Mouse (Mus musculus) testis, adult 2 months (tissue): ENCODE data around the gene Gse1. TPM values are rescaled to one million over a fixed set of nuclear protein-coding genes. Genes with fewer than 3 reads are reported as not detected.

Source experiments
- H3K27ac ChIP-seq: fragments of 200-500 bp; 2 replicates; pipeline ENCODE4 v1.5.1; 2012; ENCODE audit warnings: low read depth, low read length; ENCODE audit not compliant: control insufficient read depth, insufficient read depth
- H3K27me3 ChIP-seq: fragments of 200-500 bp; 2 replicates; pipeline ENCODE4 v1.6.1; 2012; ENCODE audit warnings: mild to moderate bottlenecking, low read length, moderate library complexity; ENCODE audit not compliant: control insufficient read depth, insufficient read depth
- H3K36me3 ChIP-seq: fragments of 200-500 bp; 2 replicates; pipeline ENCODE4 v1.6.1; 2012; ENCODE audit warnings: mild to moderate bottlenecking, low read length; ENCODE audit not compliant: control insufficient read depth, insufficient read depth
- H3K4me1 ChIP-seq: fragments of 200-500 bp; 2 replicates; pipeline ENCODE4 v1.6.1; 2012; ENCODE audit warnings: low read length; ENCODE audit not compliant: control insufficient read depth, insufficient read depth
- H3K4me3 ChIP-seq: fragments of 200-500 bp; 2 replicates; pipeline ENCODE4 v1.5.1; 2012; ENCODE audit warnings: low read depth, mild to moderate bottlenecking, low read length, moderate library complexity, mixed read lengths; ENCODE audit not compliant: control insufficient read depth
- CTCF ChIP-seq: fragments of 200-500 bp; IDR thresholded peaks from 2 replicates; pipeline ENCODE4 v1.5.1; 2012; ENCODE audit warnings: low read depth, mild to moderate bottlenecking, inconsistent platforms, low read length, moderate library complexity; ENCODE audit not compliant: control insufficient read depth, insufficient read depth, insufficient replicate concordance
- POLR2A ChIP-seq: fragments of 200-500 bp; IDR thresholded peaks from 2 replicates; pipeline ENCODE4 v1.6.1; 2012; ENCODE audit warnings: low read depth, mild to moderate bottlenecking, inconsistent platforms, low read length, moderate library complexity; ENCODE audit not compliant: control insufficient read depth
- polyA plus RNA-seq: library from polyadenylated mRNA; depleted of rRNA; stranded (reverse); fragments of >200 nt; gene quantifications from 2 replicates; pipeline ENCODE4 v1.2.3, GENCODE M21; 2012; rRNA removed

Gene Gse1
- 4.0 and 4.3 TPM in 2 replicates for polyA plus RNA-seq

- no peaks in the 10 kb centered on the region for H3K36me3 ChIP-seq
- H3K27me3 ChIP-seq, result no peaks in the 10 kb centered on the region
- H3K4me1 ChIP-seq, result peaks cover 12% of the 10 kb centered on the region
- no peak within 1 kb of the TSS for H3K27ac ChIP-seq
- peak within 1 kb of the TSS; percentile 71 for H3K4me3 ChIP-seq
- no peak for TF ChIP-seq CTCF
These were observed at the start of gene Gse1 for GRCm38 (mm10) chr8:120227891-120228591. Gse1 (plus strand) TSS chr8:120228456.

GRCm38 (mm10) chr8:120179027-120179431 is 49.2 kb upstream of the Gse1 start:
- H3K27ac ChIP-seq, result no peak overlapping the region
- H3K4me1 ChIP-seq, result peaks cover 18% of the 10 kb centered on the region
- H3K27me3 ChIP-seq, result no peaks in the 10 kb centered on the region
- no peaks in the 10 kb centered on the region for H3K36me3 ChIP-seq
- H3K4me3 ChIP-seq, result no peak overlapping the region
- TF ChIP-seq POLR2A, result no peak
- peak; percentile 95 for TF ChIP-seq CTCF

- H3K36me3 ChIP-seq, result no peaks in the 10 kb centered on the region
- peaks cover 20% of the 10 kb centered on the region for H3K4me1 ChIP-seq
- TF ChIP-seq POLR2A (no peak), CTCF (no peak)
- no peak overlapping the region for H3K27ac ChIP-seq
- H3K4me3 ChIP-seq, result no peak overlapping the region
- no peaks in the 10 kb centered on the region for H3K27me3 ChIP-seq
These were observed 47.7 kb upstream of the Gse1 start for GRCm38 (mm10) chr8:120180445-120180970.

- peaks cover 21% of the 10 kb centered on the region for H3K4me1 ChIP-seq
- H3K4me3 ChIP-seq, result no peak overlapping the region
- H3K27me3 ChIP-seq, result no peaks in the 10 kb centered on the region
- H3K27ac ChIP-seq, result no peak overlapping the region
- TF ChIP-seq CTCF (no peak), POLR2A (no peak)
- no peaks in the 10 kb centered on the region for H3K36me3 ChIP-seq
These were observed 47.0 kb upstream of the Gse1 start for GRCm38 (mm10) chr8:120181274-120181673.

- H3K4me3 ChIP-seq, result no peak overlapping the region
- H3K27me3 ChIP-seq, result no peaks in the 10 kb centered on the region
- H3K4me1 ChIP-seq, result peaks cover 21% of the 10 kb centered on the region
- TF ChIP-seq CTCF (no peak), POLR2A (no peak)
- no peaks in the 10 kb centered on the region for H3K36me3 ChIP-seq
- H3K27ac ChIP-seq, result no peak overlapping the region
These were observed 46.3 kb upstream of the Gse1 start for GRCm38 (mm10) chr8:120181861-120182414.

- peaks cover 7% of the 10 kb centered on the region for H3K4me1 ChIP-seq
These were observed 43.9 kb upstream of the Gse1 start for GRCm38 (mm10) chr8:120184366-120184765.

GRCm38 (mm10) chr8:120184850-120185792 is 43.1 kb upstream of the Gse1 start:
- no peaks in the 10 kb centered on the region for H3K36me3 ChIP-seq
- no peaks in the 10 kb centered on the region for H3K27me3 ChIP-seq
- TF ChIP-seq POLR2A (no peak), CTCF (no peak)
- H3K27ac ChIP-seq, result no peak overlapping the region
- peaks cover 7% of the 10 kb centered on the region for H3K4me1 ChIP-seq
- H3K4me3 ChIP-seq, result no peak overlapping the region

More at GRCm38 (mm10) chr8:120184366-120184765, 43.9 kb upstream of the Gse1 start:
- no peaks in the 10 kb centered on the region for H3K27me3 ChIP-seq
- no peak overlapping the region for H3K27ac ChIP-seq
- no peaks in the 10 kb centered on the region for H3K36me3 ChIP-seq
- H3K4me3 ChIP-seq, result no peak overlapping the region
- no peak for TF ChIP-seq POLR2A
- no peak for TF ChIP-seq CTCF
